Mouse (Mus musculus): ENCODE data around the gene Eif2b1.
"Not testable (repeated sequence)": the region's sequence is repeated elsewhere in the genome, so short reads cannot be mapped to it uniquely, and the experiment has no call there.

DNA sequence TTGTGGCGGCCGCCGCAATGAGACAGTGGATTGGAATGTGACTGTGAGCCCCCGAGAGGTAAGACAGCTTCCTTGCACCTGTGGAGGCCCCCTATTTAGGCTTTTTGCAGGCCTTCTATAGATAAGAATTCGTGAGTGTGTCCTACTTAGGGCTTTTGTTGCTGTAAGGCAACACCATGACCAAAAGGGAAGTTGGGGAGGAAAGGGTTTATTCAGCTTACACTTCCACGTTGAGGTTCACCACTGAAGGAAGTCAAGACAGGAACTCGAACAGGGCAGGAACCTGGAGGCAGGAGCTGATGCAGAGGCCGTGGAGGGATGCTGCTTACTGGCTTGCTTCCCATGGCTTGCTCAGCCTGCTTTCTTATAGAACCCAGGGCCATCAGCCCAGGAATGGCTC lies 20.8 kb upstream of the Eif2b1 start:
- not testable (repeated sequence) for TF ChIP-seq CTCF (IDR thresholded peaks at IDR 0.05; ENCODE audit: control insufficient read depth, insufficient read depth, insufficient replicate concordance, low read depth, low read length); POLR2A (IDR thresholded peaks at IDR 0.05; ENCODE audit: control insufficient read depth, low read depth, low read length)

All from testis, adult 2 months (tissue).